Mouse (Mus musculus) lung, embryonic 15.5 days (tissue): ENCODE measurements around the gene Mup21. TPM values are rescaled to one million over a fixed set of nuclear protein-coding genes. Genes with fewer than 3 reads are reported as not detected.
"Not testable (repeated sequence)": the region's sequence is repeated elsewhere in the genome, so short reads cannot be mapped to it uniquely, and the experiment has no call there.

Experiments used
- ATAC-seq: fragments of 200-750 bp; cut with Nextera tagmentation; 2 replicates; pipeline ENCODE4 v1.8.0; 2017; ENCODE audit warnings: moderate number of reproducible peaks, borderline replicate concordance; ENCODE audit not compliant: low FRiP score, low TSS enrichment; ENCODE audit errors: extremely low read depth
- H3K27ac ChIP-seq: fragments of 300-500 bp; sonication (generic); 2 replicates; pipeline ENCODE4 v1.5.1; 2015; ENCODE audit warnings: moderate library complexity, mild to moderate bottlenecking, inconsistent platforms
- H3K27me3 ChIP-seq: fragments of 300-500 bp; sonication (generic); 2 replicates; pipeline ENCODE4 v1.6.1; 2015; ENCODE audit warnings: inconsistent platforms
- H3K36me3 ChIP-seq: fragments of 300-500 bp; sonication (generic); 2 replicates; pipeline ENCODE4 v1.6.1; 2015; ENCODE audit warnings: inconsistent platforms
- H3K4me1 ChIP-seq: fragments of 300-500 bp; sonication (generic); 2 replicates; pipeline ENCODE4 v1.6.1; 2015; ENCODE audit warnings: inconsistent platforms
- H3K4me2 ChIP-seq: fragments of 300-500 bp; sonication (generic); 2 replicates; pipeline ENCODE4 v1.6.1; 2015; ENCODE audit warnings: inconsistent platforms, mild to moderate bottlenecking, moderate library complexity
- H3K4me3 ChIP-seq: fragments of 300-500 bp; sonication (generic); 2 replicates; pipeline ENCODE4 v1.5.1; 2015; ENCODE audit warnings: mild to moderate bottlenecking, inconsistent platforms
- H3K9ac ChIP-seq: fragments of 300-500 bp; sonication (generic); 2 replicates; pipeline ENCODE4 v1.6.1; 2015; ENCODE audit warnings: inconsistent platforms
- H3K9me3 ChIP-seq: fragments of 300-500 bp; sonication (generic); 2 replicates; pipeline ENCODE4 v1.6.1; 2016; ENCODE audit warnings: inconsistent platforms
- WGBS: fragments of 180-500 bp; shearing (Covaris S2); methylation state at CpG from one replicate; pipeline ENCODE4 v1.1.7; 2015; 5-methylcytosine and 5-hydroxymethylcytosine counted together
- polyA plus RNA-seq: library from polyadenylated mRNA; unstranded; fragments of >200 nt; fragmentation: Nextera tagmentation; extraction: Ambion mirVana; gene quantifications from 2 replicates; pipeline ENCODE4 v1.2.1, GENCODE M21; 2015

Mup21 gene
- polyA plus RNA-seq, result not detected in 2 replicates

GRCm38 (mm10) chr4:62150811-62151210 lies at the start of gene Mup21:
TSS of gene Mup21 (minus strand) at chr4:62150863.
- no peak within 1 kb of the TSS for H3K27ac ChIP-seq

GRCm38 (mm10) chr4:62199923-62200529 lies 49.4 kb upstream of the Mup21 start:
- Histone ChIP-seq H3K9ac (no peak overlapping the region), H3K27ac (no peak overlapping the region), H3K4me2 (no peak overlapping the region), H3K36me3 (peaks cover 81% of the 10 kb centered on the region), H3K4me1 (no peaks in the 10 kb centered on the region), H3K27me3 (no peaks in the 10 kb centered on the region), H3K4me3 (no peak overlapping the region), H3K9me3 (peaks cover 1% of the 10 kb centered on the region; the same call in 1 of the 2 replicates)
- ATAC-seq, result no peak
- 69% methylated on average over 7 of the region's 7 CpGs for WGBS

More at GRCm38 (mm10) chr4:62150811-62151210, at the start of gene Mup21:
- Histone ChIP-seq H3K27me3 (no peaks in the 10 kb centered on the region), H3K4me1 (no peaks in the 10 kb centered on the region), H3K4me3 (no peak within 1 kb of the TSS), H3K9me3 (no peaks in the 10 kb centered on the region), H3K36me3 (no peaks in the 10 kb centered on the region), H3K9ac (no peak within 1 kb of the TSS), H3K4me2 (no peak within 1 kb of the TSS)
- WGBS, result 74% methylated on average over 2 of the region's 2 CpGs
- no peak for ATAC-seq

GRCm38 (mm10) chr4:62188778-62189177 lies 38.1 kb upstream of the Mup21 start:
- Histone ChIP-seq H3K36me3 (peaks cover 56% of the 10 kb centered on the region), H3K9me3 (peaks cover 37% of the 10 kb centered on the region)
- no peak for ATAC-seq

GRCm38 (mm10) chr4:62177282-62177681 lies 26.6 kb upstream of the Mup21 start:
- no peak for ATAC-seq
- Histone ChIP-seq H3K4me1 (no peaks in the 10 kb centered on the region), H3K4me3 (no peak overlapping the region), H3K27me3 (no peaks in the 10 kb centered on the region), H3K4me2 (no peak overlapping the region), H3K36me3 (no peaks in the 10 kb centered on the region), H3K9me3 (no peaks in the 10 kb centered on the region), H3K27ac (no peak overlapping the region), H3K9ac (no peak overlapping the region)
- 31% methylated on average over 5 of the region's 5 CpGs for WGBS

More at GRCm38 (mm10) chr4:62188778-62189177, 38.1 kb upstream of the Mup21 start:
- no peaks in the 10 kb centered on the region for H3K27me3 ChIP-seq
- H3K4me1 ChIP-seq, result no peaks in the 10 kb centered on the region
- no peak overlapping the region for H3K9ac ChIP-seq
- no peak overlapping the region for H3K4me3 ChIP-seq
- no peak overlapping the region for H3K4me2 ChIP-seq
- H3K27ac ChIP-seq, result no peak overlapping the region

- 83% methylated on average over 4 of the region's 4 CpGs for WGBS
- Histone ChIP-seq H3K9ac (no peak overlapping the region), H3K27ac (no peak overlapping the region), H3K36me3 (no peaks in the 10 kb centered on the region), H3K27me3 (no peaks in the 10 kb centered on the region), H3K9me3 (no peaks in the 10 kb centered on the region), H3K4me2 (no peak overlapping the region), H3K4me3 (no peak overlapping the region), H3K4me1 (no peaks in the 10 kb centered on the region)
- ATAC-seq, result no peak
Measured at GRCm38 (mm10) chr4:62174471-62174870, 23.8 kb upstream of the Mup21 start.

GRCm38 (mm10) chr4:62167636-62168035 lies 17.0 kb upstream of the Mup21 start:
- H3K9ac ChIP-seq, H3K27ac ChIP-seq, H3K36me3 ChIP-seq, H3K4me2 ChIP-seq, ATAC-seq, H3K9me3 ChIP-seq, H3K4me3 ChIP-seq, H3K27me3 ChIP-seq, H3K4me1 ChIP-seq: not testable (repeated sequence)
- 89% methylated on average over 13 of the region's 13 CpGs for WGBS

- Histone ChIP-seq H3K27ac (no peak overlapping the region), H3K4me1 (no peaks in the 10 kb centered on the region), H3K4me2 (no peak overlapping the region), H3K4me3 (no peak overlapping the region), H3K27me3 (no peaks in the 10 kb centered on the region), H3K9ac (no peak overlapping the region), H3K9me3 (no peaks in the 10 kb centered on the region), H3K36me3 (no peaks in the 10 kb centered on the region)
- 58% methylated on average over 1 of the region's 1 CpGs for WGBS
- no peak for ATAC-seq
Measured at GRCm38 (mm10) chr4:62158401-62158800, 7.7 kb upstream of the Mup21 start.

- WGBS, result 61% methylated on average over 7 of the region's 7 CpGs
- H3K4me3 ChIP-seq, result no peak overlapping the region
- H3K4me2 ChIP-seq, result no peak overlapping the region
- H3K36me3 ChIP-seq, result no peaks in the 10 kb centered on the region
- H3K9ac ChIP-seq, result no peak overlapping the region
- H3K9me3 ChIP-seq, result peaks cover 6% of the 10 kb centered on the region; the same call in 1 of the 2 replicates
- no peaks in the 10 kb centered on the region for H3K27me3 ChIP-seq
- H3K27ac ChIP-seq, result no peak overlapping the region
- no peak for ATAC-seq
- H3K4me1 ChIP-seq, result no peaks in the 10 kb centered on the region
Measured at GRCm38 (mm10) chr4:62133706-62134105, 17.0 kb downstream of the Mup21 start.

GRCm38 (mm10) chr4:62103366-62103765 lies 47.3 kb downstream of the Mup21 start:
- 76% methylated on average over 2 of the region's 2 CpGs for WGBS
- ATAC-seq, result not testable (repeated sequence)

More at GRCm38 (mm10) chr4:62103366-62103765, 47.3 kb downstream of the Mup21 start:
- not testable (repeated sequence) for H3K27ac ChIP-seq, H3K4me2 ChIP-seq, H3K36me3 ChIP-seq, H3K4me1 ChIP-seq, H3K9ac ChIP-seq, H3K27me3 ChIP-seq, H3K4me3 ChIP-seq, H3K9me3 ChIP-seq

Other genes with a start within 250 kb of the Mup21 start
- not detected in 2 replicates for gene Mup20, start 96.7 kb downstream of the Mup21 start, polyA plus RNA-seq
- gene Mup3, start 63.5 kb downstream of the Mup21 start, polyA plus RNA-seq, result not detected in 2 replicates
- gene Zfp37, start 80.2 kb upstream of the Mup21 start, polyA plus RNA-seq, result 8.7 and 9.3 TPM in 2 replicates
- 18.1 and 22.4 TPM in 2 replicates for gene Slc31a2, start 111.7 kb upstream of the Mup21 start, polyA plus RNA-seq
- 24.9 and 25.2 TPM in 2 replicates for gene Fkbp15, start 209.7 kb upstream of the Mup21 start, polyA plus RNA-seq
- 48.3 and 51.7 TPM in 2 replicates for gene Slc31a1, start 209.9 kb upstream of the Mup21 start, polyA plus RNA-seq